ENCODE assay signal across 22 mouse cellular contexts in the genomic region with DNA sequence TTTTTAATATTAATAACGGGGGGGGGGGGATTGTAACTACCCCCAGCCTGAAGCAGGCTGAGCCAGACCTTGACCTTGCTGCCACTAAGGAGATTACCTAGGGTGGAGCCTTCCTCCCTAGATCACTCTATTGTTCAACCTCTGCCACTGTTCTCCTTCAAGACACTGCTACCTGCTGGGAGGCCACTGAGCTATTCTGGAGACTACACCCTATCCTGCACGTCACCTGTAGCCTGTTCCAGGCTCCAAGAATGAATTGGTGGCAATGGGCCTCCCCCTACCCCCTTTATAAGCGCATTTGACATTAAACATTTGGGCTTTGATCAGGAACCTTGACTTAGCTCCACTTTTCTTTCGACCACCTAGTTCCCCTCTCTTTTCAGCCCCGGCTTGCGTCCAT. TPM values are rescaled to one million over a fixed set of nuclear protein-coding genes. Genes with fewer than 3 reads are reported as not detected.
A peak's percentile ranks its signal among the peaks of the same experiment; 100 is the strongest.
DNase-seq lines count a peak whose midpoint lies in the region; TF ChIP-seq lines count a peak whose summit lies in the region.
"Not testable (repeated sequence)": the region's sequence is repeated elsewhere in the genome, so short reads cannot be mapped to it uniquely, and the experiment has no call there.
"Had no signal": no experiment of that assay in that cellular context is flagged by ENCODE, and none has a peak within 500 bp of the region (broad histone marks: within the 10 kb centered on the region; RNA-seq: fewer than 3 reads in every experiment).

No protein-coding gene starts in this region.

- H3K27ac ChIP-seq in ES-Bruce4 (ENCODE audit: insufficient read depth, low read length) (peak overlapping the region; percentile 89), ES-E14 (ENCODE audit: insufficient read depth, low read depth, low read length, poor library complexity, severe bottlenecking) (peak overlapping the region; percentile 100)

- H3K4me3 ChIP-seq in E14TG2a.4 (replicated peaks; ENCODE audit: low read length), result 0 out of 2 replicates have a peak overlapping the region, but pooled peaks have one; percentile 17
- H3K4me3 ChIP-seq in ES-Bruce4 (ENCODE audit: low read depth, low read length), result not testable (repeated sequence)
- H3K4me3 ChIP-seq in ES-E14 (ENCODE audit: insufficient read depth in 1 of 2, low read depth in 1 of 2, low read length in 2 of 2, poor library complexity in 1 of 2, severe bottlenecking in 1 of 2), result peak overlapping the region in 1 of 2 experiments; percentile 46; a peak in 2 of 4 replicates

- H3K36me3 ChIP-seq in E14TG2a.4 (ENCODE audit: insufficient read depth, low read length), result peaks cover 17% of the 10 kb centered on the region
- not testable (repeated sequence) for H3K36me3 ChIP-seq in ES-Bruce4 (ENCODE audit: control insufficient read depth, insufficient read depth, low read length, poor library complexity, severe bottlenecking); ES-E14 (ENCODE audit: control insufficient read depth, insufficient read depth, low read length, poor library complexity, severe bottlenecking)

- H3K27me3 ChIP-seq in E14TG2a.4 (ENCODE audit: insufficient read depth, low read length); ES-Bruce4 (ENCODE audit: control insufficient read depth, insufficient read depth, low read length, poor library complexity, severe bottlenecking): not testable (repeated sequence)

- in situ Hi-C loops in ES-E14 (cut with MboI; ENCODE audit: low sequenced_read_pairs in 2 of 2, unreplicated experiment in 2 of 2), result not testable (repeated sequence)

- DNase-seq in ES-CJ7 (ENCODE audit: low read depth, low spot score), result peak; percentile 76
- DNase-seq in ES-E14 (ENCODE audit: low read depth, low spot score), result not testable (repeated sequence)
- peak; percentile 91 for DNase-seq in R1 (ENCODE audit: low read depth, low spot score)
- peak; percentile 86 for DNase-seq in ZHBTc4 (ENCODE audit: low read depth, low spot score)

- not testable (repeated sequence) for TF ChIP-seq POLR2A in ES-Bruce4 (IDR thresholded peaks at IDR 0.05; ENCODE audit: insufficient read depth, low read length)

- TF ChIP-seq EP300 in ES-Bruce4 (IDR thresholded peaks at IDR 0.05; ENCODE audit: insufficient read depth, low read depth, low read length), result not testable (repeated sequence)

- not testable (repeated sequence) for H3K9ac ChIP-seq in ES-Bruce4 (ENCODE audit: low read depth, poor library complexity, severe bottlenecking)
- peak overlapping the region; percentile 65; the same call in 1 of the 2 replicates for H3K9ac ChIP-seq in ES-E14 (ENCODE audit: insufficient read depth, low read depth, low read length, poor library complexity, severe bottlenecking)

- H3K9me3 ChIP-seq in E14TG2a.4 (ENCODE audit: low read length) (peaks cover 45% of the 10 kb centered on the region), ES-Bruce4 (replicated peaks; ENCODE audit: control insufficient read depth, insufficient read depth, low read length, poor library complexity, severe bottlenecking) (peaks cover 15% of the 10 kb centered on the region)
- not testable (repeated sequence) for H3K9me3 ChIP-seq in ES-E14 (ENCODE audit: control insufficient read depth, insufficient read depth, low read depth, low read length)

- not testable (repeated sequence) for TF ChIP-seq CTCF in E14TG2a.4 (conservative IDR thresholded peaks at IDR 0.05; ENCODE audit: low read length); ES-Bruce4 (IDR thresholded peaks at IDR 0.05; ENCODE audit: low read depth, low read length)

- peaks cover 16% of the 10 kb centered on the region for H3K4me1 ChIP-seq in E14TG2a.4 (replicated peaks; ENCODE audit: low read depth, low read length)
- H3K4me1 ChIP-seq in ES-Bruce4 (ENCODE audit: control insufficient read depth, insufficient read depth, low read length); ES-E14 (ENCODE audit: control insufficient read depth in 2 of 2, insufficient read depth in 2 of 2, low read length in 2 of 2, poor library complexity in 1 of 2): not testable (repeated sequence)

RNA-seq across cellular contexts. Expression of gene Fcrl5, which starts 43.0 kb away (rescaled TPM):
- polyA plus RNA-seq in ES-Bruce4 (2011; ENCODE audit: insufficient read depth, insufficient read length, low read depth, missing spikeins), result not detected in 2 replicates
- 0.11 and 0.45 TPM in 2 replicates for total RNA-seq in ES-E14 (2012; rRNA removed)
- total RNA-seq: adrenal gland, adult 18-20 months; adrenal gland, adult 2 months; adrenal gland, adult 8-10 months; adrenal gland, postnatal 10 days; adrenal gland, postnatal 14 days; adrenal gland, postnatal 25 days; adrenal gland, postnatal 36 days; adrenal gland, postnatal 4 days; MEL had no signal
- polyA plus RNA-seq: activated CD4-positive, CD25-positive, alpha-beta regulatory T cell, adult 4 months; adrenal gland, adult 2 months; brain, embryonic 14.5 days; C2C12; CD4-positive, CD25-positive, alpha-beta regulatory T cell, adult 4 months; cerebellum, adult 2 months; G1E; Patski had no signal

RNA-seq across cellular contexts. Expression of gene Etv3, which starts 46.6 kb away (rescaled TPM):
- 12.6 and 14.6 TPM in 2 replicates for polyA plus RNA-seq in ES-Bruce4 (2011; ENCODE audit: insufficient read depth, insufficient read length, low read depth, missing spikeins)
- total RNA-seq in ES-E14 (2012; rRNA removed), result 8.0 and 8.8 TPM in 2 replicates
